Mouse (Mus musculus) hindbrain, postnatal 0 days (tissue): ENCODE measurements around the gene Sgcg. TPM values are rescaled to one million over a fixed set of nuclear protein-coding genes. Genes with fewer than 3 reads are reported as not detected.

Experiments used
- ATAC-seq: fragments of 200-750 bp; cut with Nextera tagmentation; 2 replicates; pipeline ENCODE4 v1.8.0; 2017; ENCODE audit warnings: mild to moderate bottlenecking, moderate TSS enrichment, moderate library complexity
- DNase-seq: peaks from one replicate; pipeline ENCODE4 v3.0.0-alpha.2; 2015; ENCODE audit warnings: low spot score
- H3K27ac ChIP-seq: fragments of 300-500 bp; sonication (generic); 2 replicates; pipeline ENCODE4 v1.5.1; 2014; ENCODE audit warnings: mild to moderate bottlenecking
- H3K27me3 ChIP-seq: fragments of 300-500 bp; sonication (generic); 2 replicates; pipeline ENCODE4 v1.6.1; 2014; ENCODE audit warnings: low read length, mixed read lengths; ENCODE audit not compliant: insufficient read depth
- H3K36me3 ChIP-seq: fragments of 300-500 bp; sonication (generic); 2 replicates; pipeline ENCODE4 v1.6.1; 2014; ENCODE audit warnings: low read length, mixed read lengths; ENCODE audit not compliant: insufficient read depth
- H3K4me1 ChIP-seq: fragments of 300-500 bp; sonication (generic); 2 replicates; pipeline ENCODE4 v1.6.1; 2014; ENCODE audit warnings: antibody characterized with exemption, low read length, mixed read lengths; ENCODE audit not compliant: insufficient read depth
- H3K4me2 ChIP-seq: fragments of 300-500 bp; sonication (generic); 2 replicates; pipeline ENCODE4 v1.6.1; 2014; ENCODE audit warnings: low read depth, mild to moderate bottlenecking, low read length, moderate library complexity, mixed read lengths
- H3K4me3 ChIP-seq: fragments of 300-500 bp; sonication (generic); 2 replicates; pipeline ENCODE4 v1.5.1; 2014; ENCODE audit warnings: low read length
- H3K9ac ChIP-seq: fragments of 300-500 bp; sonication (generic); replicated peaks from 2 replicates; pipeline ENCODE4 v1.6.1; 2014; ENCODE audit warnings: mild to moderate bottlenecking, low read length, moderate library complexity, mixed read lengths
- H3K9me3 ChIP-seq: fragments of 300-500 bp; sonication (generic); 2 replicates; pipeline ENCODE4 v1.6.1; 2016; ENCODE audit warnings: low read length, mixed read lengths
- CTCF ChIP-seq: IDR thresholded peaks from 2 replicates; pipeline ENCODE4 v1.5.1; 2016; ENCODE audit warnings: antibody characterized with exemption, control low read depth, low read depth
- WGBS: fragments of 180-500 bp; shearing (Covaris S2); extraction: QIAGEN DNeasy Blood & Tissue Kit; methylation state at CpG from one replicate; pipeline ENCODE4 v1.1.7; 2014; 5-methylcytosine and 5-hydroxymethylcytosine counted together
- polyA plus RNA-seq: library from polyadenylated mRNA; unstranded; fragments of >200 nt; fragmentation: Nextera tagmentation; extraction: Ambion mirVana; gene quantifications from 2 replicates; pipeline ENCODE4 v1.2.1, GENCODE M21; 2015
- total RNA-seq: library from RNA; depleted of rRNA; stranded (reverse); fragments of >200 nt; gene quantifications from 2 replicates; pipeline ENCODE4 v1.2.3, GENCODE M21; 2014

Gene Sgcg
- total and polyA plus RNA-seq, 2 experiments from 2014 or later: 0.49 to 0.52 TPM

- Histone ChIP-seq H3K9ac (no peak overlapping the region), H3K4me3 (no peak overlapping the region), H3K9me3 (no peaks in the 10 kb centered on the region), H3K27ac (no peak overlapping the region), H3K4me2 (peak overlapping the region; percentile 33; the same call in 1 of the 2 replicates), H3K27me3 (no peaks in the 10 kb centered on the region), H3K4me1 (no peaks in the 10 kb centered on the region), H3K36me3 (no peaks in the 10 kb centered on the region)
- DNase-seq (peak; percentile 77), ATAC-seq (peak; percentile 70; the same call in 1 of the 2 replicates)
- 45% methylated on average over 16 of the region's 16 CpGs for WGBS
- no peak; the same call in 1 of the 2 replicates for TF ChIP-seq CTCF
These were observed 35.8 kb upstream of the Sgcg start for GRCm38 (mm10) chr14:61293884-61294737.

GRCm38 (mm10) chr14:61290664-61291063 lies 32.4 kb upstream of the Sgcg start:
- Histone ChIP-seq H3K4me2 (no peak overlapping the region), H3K4me1 (no peaks in the 10 kb centered on the region), H3K27ac (no peak overlapping the region), H3K9ac (no peak overlapping the region), H3K36me3 (no peaks in the 10 kb centered on the region), H3K9me3 (no peaks in the 10 kb centered on the region), H3K27me3 (no peaks in the 10 kb centered on the region), H3K4me3 (no peak overlapping the region)
- WGBS: 46% methylated on average over 3 of the region's 3 CpGs
- ATAC-seq (no peak), DNase-seq (no peak)
- no peak for TF ChIP-seq CTCF

- Histone ChIP-seq H3K27ac (no peak overlapping the region), H3K9me3 (no peaks in the 10 kb centered on the region), H3K4me3 (no peak overlapping the region), H3K4me1 (no peaks in the 10 kb centered on the region), H3K36me3 (no peaks in the 10 kb centered on the region), H3K4me2 (no peak overlapping the region), H3K27me3 (no peaks in the 10 kb centered on the region), H3K9ac (no peak overlapping the region)
- TF ChIP-seq CTCF: no peak
- no peak for ATAC-seq
- no peak for DNase-seq
- 67% methylated on average over 19 of the region's 19 CpGs for WGBS
These were observed 30.5 kb upstream of the Sgcg start for GRCm38 (mm10) chr14:61288606-61289286.

GRCm38 (mm10) chr14:61278676-61279300 lies 20.5 kb upstream of the Sgcg start:
- Histone ChIP-seq H3K9me3 (no peaks in the 10 kb centered on the region), H3K4me2 (no peak overlapping the region), H3K9ac (no peak overlapping the region), H3K36me3 (no peaks in the 10 kb centered on the region), H3K27ac (no peak overlapping the region), H3K4me1 (peaks cover 6% of the 10 kb centered on the region), H3K27me3 (peaks cover 15% of the 10 kb centered on the region; the same call in 1 of the 2 replicates), H3K4me3 (no peak overlapping the region)
- TF ChIP-seq CTCF: no peak
- DNase-seq: no peak
- WGBS: 83% methylated on average over 7 of the region's 7 CpGs
- no peak for ATAC-seq

GRCm38 (mm10) chr14:61277285-61277684 lies 19.0 kb upstream of the Sgcg start:
- H3K27ac ChIP-seq: no peak overlapping the region
- TF ChIP-seq CTCF: peak; percentile 59
- no peaks in the 10 kb centered on the region for H3K36me3 ChIP-seq
- DNase-seq (no peak), ATAC-seq (no peak)
- peaks cover 6% of the 10 kb centered on the region for H3K4me1 ChIP-seq
- H3K9ac ChIP-seq: no peak overlapping the region
- H3K9me3 ChIP-seq: no peaks in the 10 kb centered on the region
- H3K27me3 ChIP-seq: peaks cover 15% of the 10 kb centered on the region; the same call in 1 of the 2 replicates
- H3K4me2 ChIP-seq: no peak overlapping the region
- WGBS: 45% methylated on average over 1 of the region's 1 CpGs
- H3K4me3 ChIP-seq: no peak overlapping the region

GRCm38 (mm10) chr14:61274414-61275198 lies 16.3 kb upstream of the Sgcg start:
- 8% methylated on average over 38 of the region's 38 CpGs for WGBS

More at GRCm38 (mm10) chr14:61274414-61275198, 16.3 kb upstream of the Sgcg start:
- Histone ChIP-seq H3K36me3 (no peaks in the 10 kb centered on the region), H3K4me3 (peak overlapping the region; percentile 23), H3K9ac (no peak overlapping the region), H3K9me3 (no peaks in the 10 kb centered on the region), H3K4me2 (peak overlapping the region; percentile 52), H3K4me1 (peaks cover 6% of the 10 kb centered on the region), H3K27me3 (peaks cover 15% of the 10 kb centered on the region; the same call in 1 of the 2 replicates), H3K27ac (no peak overlapping the region)
- ATAC-seq (0 out of 2 replicates have a peak, but pooled peaks have one; percentile 15), DNase-seq (no peak)
- no peak for TF ChIP-seq CTCF
